Mouse (Mus musculus) left cerebral cortex, adult 6 months (tissue): Measurements from ENCODE around the gene Resp18. TPM values are rescaled to one million over a fixed set of nuclear protein-coding genes. Genes with fewer than 3 reads are reported as not detected.

Source experiments
- long read RNA-seq, 2 experiments: library from polyadenylated mRNA; unstranded; transcript quantifications; one replicate each; pipeline ENCODE4 v2.0.0; 2019 to 2020
- polyA plus RNA-seq: library from polyadenylated mRNA; unstranded; fragments of <200 nt; fragmentation: Nextera tagmentation; gene quantifications from 2 replicates; pipeline ENCODE4 v1.2.3, GENCODE M21; 2021

Resp18 gene
- polyA plus RNA-seq: 215 and 275 TPM in 2 replicates
- long read RNA-seq, experiment 1, transcript Resp18-201 (6 exons, 748 nt): major isoform, 47 of 58 reads
- long read RNA-seq, experiment 1, partial matches to known transcripts: 3 of 58 reads
- long read RNA-seq, experiment 1, other reads (novel, unspliced or antisense): 8 of 58 reads
- long read RNA-seq, experiment 2, transcript Resp18-201 (6 exons, 748 nt): major isoform, 181 of 193 reads
- long read RNA-seq, experiment 2, partial matches to known transcripts: 8 of 193 reads
- long read RNA-seq, experiment 2, other reads (novel, unspliced or antisense): 1 of 193 reads

GRCm38 (mm10) chr1:75278228-75278627, at the start of gene Resp18:
Resp18 (minus strand) TSS chr1:75278415.

GRCm38 (mm10) chr1:75317241-75318201, 39.3 kb upstream of the Resp18 start, which contains the start of gene Dnpep:
Dnpep (minus strand) TSS chr1:75317990.

GRCm38 (mm10) chr1:75264091-75264880, 13.9 kb downstream of the Resp18 start, which contains the start of gene Ptprn:
Ptprn (minus strand) TSS chr1:75264502.

GRCm38 (mm10) chr1:75236117-75237050, 41.8 kb downstream of the Resp18 start, which contains the start of gene Dnajb2:
Dnajb2 (plus strand) TSS chr1:75236406.

GRCm38 (mm10) chr1:75231664-75232152, 46.5 kb downstream of the Resp18 start, which contains the start of gene A630095N17Rik:
A630095N17Rik (minus strand) TSS chr1:75232102.

Other genes starting within 250 kb of the Resp18 start
- gene Nhej1, start 153.2 kb downstream of the Resp18 start, polyA plus RNA-seq: 4.1 and 5.2 TPM in 2 replicates
- 2.5 and 3.6 TPM in 2 replicates for gene Slc23a3, start 144.5 kb downstream of the Resp18 start, polyA plus RNA-seq
- 8.7 and 17.8 TPM in 2 replicates for gene Cnppd1, start 135.7 kb downstream of the Resp18 start, polyA plus RNA-seq
- 51.8 and 214 TPM in 2 replicates for gene Retreg2, start 135.6 kb downstream of the Resp18 start, polyA plus RNA-seq
- 36.1 and 43.8 TPM in 2 replicates for gene Zfand2b, start 109.8 kb downstream of the Resp18 start, polyA plus RNA-seq
- 10.6 and 12.0 TPM in 2 replicates for gene Abcb6, start 98.0 kb downstream of the Resp18 start, polyA plus RNA-seq
- 12.1 and 13.1 TPM in 2 replicates for gene Ankzf1, start 86.3 kb downstream of the Resp18 start, polyA plus RNA-seq
- 44.9 and 63.6 TPM in 2 replicates for gene Atg9a, start 86.2 kb downstream of the Resp18 start, polyA plus RNA-seq
- 1.8 and 2.2 TPM in 2 replicates for gene Glb1l, start 67.6 kb downstream of the Resp18 start, polyA plus RNA-seq
- gene Stk16, start 67.6 kb downstream of the Resp18 start, polyA plus RNA-seq: 79.4 and 83.1 TPM in 2 replicates
- gene Tuba4a, start 58.5 kb downstream of the Resp18 start, polyA plus RNA-seq: 232 and 261 TPM in 2 replicates
- not detected in 2 replicates for gene A630095N17Rik, start 46.3 kb downstream of the Resp18 start, polyA plus RNA-seq
- gene Dnajb2, start 42.0 kb downstream of the Resp18 start, polyA plus RNA-seq: 57.8 and 73.1 TPM in 2 replicates
- gene Ptprn, start 13.9 kb downstream of the Resp18 start, polyA plus RNA-seq: 113 and 159 TPM in 2 replicates
- gene Dnpep, start 39.6 kb upstream of the Resp18 start, polyA plus RNA-seq: 81.6 and 92.2 TPM in 2 replicates
- gene Des, start 81.9 kb upstream of the Resp18 start, polyA plus RNA-seq: 1.2 and 1.5 TPM in 2 replicates
- gene Speg, start 96.9 kb upstream of the Resp18 start, polyA plus RNA-seq: 46.1 and 63.7 TPM in 2 replicates
- 27.0 and 29.7 TPM in 2 replicates for gene Gmppa, start 157.5 kb upstream of the Resp18 start, polyA plus RNA-seq
- 2.7 and 3.6 TPM in 2 replicates for gene Asic4, start 172.0 kb upstream of the Resp18 start, polyA plus RNA-seq
- gene Chpf, start 200.9 kb upstream of the Resp18 start, polyA plus RNA-seq: 47.4 and 88.6 TPM in 2 replicates
- gene Tmem198, start 201.1 kb upstream of the Resp18 start, polyA plus RNA-seq: 52.6 and 63.4 TPM in 2 replicates
- 5.8 and 8.1 TPM in 2 replicates for gene Obsl1, start 228.0 kb upstream of the Resp18 start, polyA plus RNA-seq
- 3.2 and 4.8 TPM in 2 replicates for gene Inha, start 228.7 kb upstream of the Resp18 start, polyA plus RNA-seq
- gene Stk11ip, start 243.1 kb upstream of the Resp18 start, polyA plus RNA-seq: 12.6 and 13.3 TPM in 2 replicates